7 mouse cellular contexts compared by ENCODE assay signal in genomic region chr13:40703982-40704501, GRCm38 (mm10). TPM values are rescaled to one million over a fixed set of nuclear protein-coding genes. Genes with fewer than 3 reads are reported as not detected.
DNase-seq lines count a peak whose midpoint lies in the region; ATAC-seq and TF ChIP-seq lines count a peak whose summit lies in the region.

No protein-coding gene starts in this region.

- no peaks in the 10 kb centered on the region for H3K9me3 ChIP-seq in forebrain, embryonic 15.5 days
- no peaks in the 10 kb centered on the region for H3K9me3 ChIP-seq in midbrain, embryonic 10.5 days (replicated peaks)

- ATAC-seq in forebrain, embryonic 15.5 days (replicated peaks) = peak; percentile 40; the same call in 1 of the 2 replicates
- ATAC-seq in CD4-positive, CD25-positive, alpha-beta regulatory T cell, adult 4 months = no peak

- TF ChIP-seq CTCF in testis, adult 2 months (IDR thresholded peaks at IDR 0.05; ENCODE audit: control insufficient read depth, insufficient read depth, insufficient replicate concordance, low read depth, low read length) = no peak

- H3K4me2 ChIP-seq in forebrain, embryonic 15.5 days (replicated peaks) = peak overlapping the region; percentile 35

- intact Hi-C loops in gastrocnemius, postnatal 36 days (cut with DNase I) = no loop called here

- H3K4me3 ChIP-seq in testis, adult 2 months (ENCODE audit: control insufficient read depth, low read depth, low read length) = peak overlapping the region; percentile 64
- H3K4me3 ChIP-seq in forebrain, embryonic 15.5 days = peak overlapping the region; percentile 29
- peak overlapping the region; percentile 39 for H3K4me3 ChIP-seq in midbrain, embryonic 10.5 days

- peaks cover 19% of the 10 kb centered on the region for H3K4me1 ChIP-seq in testis, adult 2 months (ENCODE audit: control insufficient read depth, insufficient read depth, low read length)
- H3K4me1 ChIP-seq in forebrain, embryonic 15.5 days = peaks cover 23% of the 10 kb centered on the region
- peaks cover 32% of the 10 kb centered on the region for H3K4me1 ChIP-seq in midbrain, embryonic 10.5 days

- H3K27ac ChIP-seq in testis, adult 2 months (ENCODE audit: control insufficient read depth, insufficient read depth, low read depth, low read length) = no peak overlapping the region
- H3K27ac ChIP-seq in forebrain, embryonic 15.5 days (replicated peaks) = no peak overlapping the region
- H3K27ac ChIP-seq in midbrain, embryonic 10.5 days (replicated peaks) = no peak overlapping the region

- WGBS in forebrain, embryonic 15.5 days = under 1% methylated on average over 38 of the region's 38 CpGs
- under 1% methylated on average over 38 of the region's 38 CpGs for WGBS in midbrain, embryonic 10.5 days

- no peaks in the 10 kb centered on the region for H3K36me3 ChIP-seq in testis, adult 2 months (ENCODE audit: control insufficient read depth, insufficient read depth, low read length)
- H3K36me3 ChIP-seq in forebrain, embryonic 15.5 days = no peaks in the 10 kb centered on the region
- H3K36me3 ChIP-seq in midbrain, embryonic 10.5 days = no peaks in the 10 kb centered on the region

- TF ChIP-seq POLR2A in testis, adult 2 months (IDR thresholded peaks at IDR 0.05; ENCODE audit: control insufficient read depth, low read depth, low read length) = no peak

- H3K9ac ChIP-seq in forebrain, embryonic 15.5 days (replicated peaks) = no peak overlapping the region

- DNase-seq in testis, postnatal 14 days (ENCODE audit: low spot score) = no peak
- DNase-seq in midbrain, embryonic 10.5 days (ENCODE audit: low spot score) = peak; percentile 62
- no peak for DNase-seq in gastrocnemius, postnatal 36 days
- DNase-seq in adipocyte (ENCODE audit: low spot score) = no peak

- H3K27me3 ChIP-seq in testis, adult 2 months (ENCODE audit: control insufficient read depth, insufficient read depth, low read length) = peaks cover 7% of the 10 kb centered on the region; the same call in 1 of the 2 replicates
- H3K27me3 ChIP-seq in forebrain, embryonic 15.5 days = peaks cover 92% of the 10 kb centered on the region
- peaks cover 98% of the 10 kb centered on the region for H3K27me3 ChIP-seq in midbrain, embryonic 10.5 days (ENCODE audit: low read depth, poor library complexity, severe bottlenecking)

RNA-seq across cellular contexts. Expression of gene Tfap2a, which starts 34.1 kb away (rescaled TPM):
- polyA plus RNA-seq in testis, adult 2 months (2012; rRNA removed) = 0.23 and 1.2 TPM in 2 replicates
- 0.32 and 0.33 TPM in 2 replicates for polyA plus RNA-seq in forebrain, embryonic 15.5 days (2015; fragmentation: Nextera tagmentation; extraction: Ambion mirVana)
- 2.3 and 2.5 TPM in 2 replicates for polyA plus RNA-seq in midbrain, embryonic 10.5 days (2016; fragmentation: Nextera tagmentation; extraction: Ambion mirVana)
- under 1 TPM in 1 of 2 experiments, not detected in 1; 0.20 TPM for polyA plus RNA-seq in CD4-positive, CD25-positive, alpha-beta regulatory T cell, adult 4 months (2017; shearing (Covaris generic))
- not detected for total RNA-seq in gastrocnemius, postnatal 36 days (2021)
